8 mouse cellular contexts compared by ENCODE assay signal in genomic region chr11:85523646-85524045, GRCm38 (mm10).
DNase-seq lines count a peak whose midpoint lies in the region; ATAC-seq lines count a peak whose summit lies in the region.

No protein-coding gene starts in this region.

- peak overlapping the region; percentile 57 for H3K27ac ChIP-seq in brown adipose tissue, adult 24 weeks (replicated peaks; ENCODE audit: low read depth, low read length)
- H3K27ac ChIP-seq in neural tube, embryonic 12.5 days = no peak overlapping the region

- no peak overlapping the region for H3K4me3 ChIP-seq in brown adipose tissue, adult 24 weeks (ENCODE audit: insufficient read depth, low read depth, low read length)
- no peak overlapping the region for H3K4me3 ChIP-seq in neural tube, embryonic 12.5 days

- H3K9me3 ChIP-seq in neural tube, embryonic 12.5 days = no peaks in the 10 kb centered on the region

- peaks cover 10% of the 10 kb centered on the region; the same call in 1 of the 2 replicates for H3K27me3 ChIP-seq in neural tube, embryonic 12.5 days (replicated peaks)

- 0 out of 2 replicates have a peak overlapping the region, but pooled peaks have one; percentile 35 for H3K9ac ChIP-seq in neural tube, embryonic 12.5 days

- ATAC-seq in neural tube, embryonic 12.5 days (ENCODE audit: low FRiP score, low read depth) = no peak

- 20% methylated on average over 6 of the region's 6 CpGs for WGBS in neural tube, embryonic 12.5 days

- H3K4me2 ChIP-seq in neural tube, embryonic 12.5 days (replicated peaks) = peak overlapping the region; percentile 52

- H3K4me1 ChIP-seq in brown adipose tissue, adult 24 weeks (ENCODE audit: control insufficient read depth, insufficient read depth, insufficient read length, low read length) = peaks cover 13% of the 10 kb centered on the region
- peaks cover 30% of the 10 kb centered on the region for H3K4me1 ChIP-seq in neural tube, embryonic 12.5 days

- H3K36me3 ChIP-seq in neural tube, embryonic 12.5 days = no peaks in the 10 kb centered on the region

- DNase-seq in MN1 (ENCODE audit: low spot score) (peak; percentile 14), liver (peak; percentile 23)
- peak; percentile 49 for DNase-seq in heart, postnatal 4 days
- no peak for DNase-seq in cerebellum, postnatal 4 days (ENCODE audit: low spot score in 2 of 2)
- no peak for DNase-seq in testis, postnatal 10 days (ENCODE audit: low spot score)
- DNase-seq in ovary, postnatal 14 days (ENCODE audit: low spot score) = no peak

Comparison
In these comparisons a context has a peak if more than half of its experiments do, and no peak if none do; other contexts are left out.
1. DNase-seq: peak in MN1 (single experiment), heart, postnatal 4 days (single experiment) and liver (single experiment); none in cerebellum, postnatal 4 days (0 of 2), testis, postnatal 10 days (single experiment) and ovary, postnatal 14 days (single experiment).